Mouse (Mus musculus): Measurements from ENCODE around the gene Rln1. TPM values are rescaled to one million over a fixed set of nuclear protein-coding genes. Genes with fewer than 3 reads are reported as not detected.

Rln1 gene
- polyA plus RNA-seq, 1 experiment = not detected

DNA sequence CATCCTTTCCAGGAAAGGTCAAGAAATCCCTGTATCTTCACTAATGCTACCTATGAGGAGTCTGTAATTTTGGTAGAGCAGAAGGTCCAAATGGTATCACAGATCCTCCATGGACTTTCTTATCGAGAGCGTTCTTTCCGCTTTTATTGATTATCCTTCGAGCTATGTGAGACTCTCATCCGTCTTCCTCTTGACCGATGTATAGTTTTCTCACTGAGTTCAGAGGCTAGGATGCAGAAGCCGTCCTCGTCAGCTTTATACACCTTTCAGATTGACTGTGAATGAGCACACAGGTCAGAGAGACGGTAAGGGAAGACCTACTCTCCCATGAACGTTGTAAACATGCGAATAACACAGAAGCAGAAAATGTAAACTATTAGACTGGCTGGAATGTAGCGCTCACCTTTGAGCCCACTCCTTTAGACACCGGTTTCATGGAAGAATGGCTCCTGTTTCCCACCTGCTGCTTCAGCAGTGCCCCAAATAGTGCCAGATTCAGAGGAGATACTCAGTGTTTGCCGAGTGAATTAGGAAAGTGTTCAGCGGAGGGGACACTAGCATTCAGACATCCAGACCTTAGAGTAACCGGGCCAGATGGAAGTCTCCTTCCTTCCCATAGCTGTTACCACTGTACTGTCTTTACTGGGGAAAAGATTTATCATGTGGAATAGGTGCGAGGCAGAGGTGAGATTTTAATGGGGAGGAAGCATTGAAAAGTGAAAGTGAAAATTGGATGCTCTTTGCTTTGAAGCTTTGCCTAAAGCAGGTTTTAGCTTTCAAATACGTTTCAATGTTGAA is 37.0 kb upstream of the Rln1 start:
- TF ChIP-seq MAX (IDR thresholded peaks at IDR 0.05; ENCODE audit: low read depth) (no peak), TCF12 (IDR thresholded peaks at IDR 0.05; ENCODE audit: insufficient read depth, poor library complexity, severe bottlenecking) (no peak), CEBPB (IDR thresholded peaks at IDR 0.05; ENCODE audit: insufficient read depth, poor library complexity, severe bottlenecking) (no peak), POLR2AphosphoS2 (IDR thresholded peaks at IDR 0.05; ENCODE audit: insufficient read length, low read depth) (no peak), MYOD1 (IDR thresholded peaks at IDR 0.05; ENCODE audit: control insufficient read depth in 1 of 3, insufficient read length in 2 of 3, low read depth in 2 of 3) (no peak), REST (IDR thresholded peaks at IDR 0.05; ENCODE audit: insufficient read depth, insufficient read length) (no peak), POLR2A (IDR thresholded peaks at IDR 0.05; ENCODE audit: insufficient read length, low read depth) (no peak), USF1 (IDR thresholded peaks at IDR 0.05; ENCODE audit: low read depth) (no peak), TCF3 (IDR thresholded peaks at IDR 0.05; ENCODE audit: insufficient read length, low read depth) (no peak), MYOG (IDR thresholded peaks at IDR 0.05; ENCODE audit: control insufficient read depth in 1 of 3, insufficient read depth in 1 of 3, insufficient read length in 2 of 3, low read depth in 2 of 3) (no peak), E2F4 (IDR thresholded peaks at IDR 0.05; ENCODE audit: insufficient read depth) (no peak), SRF (IDR thresholded peaks at IDR 0.05; ENCODE audit: control insufficient read depth, insufficient read length, low read depth) (no peak)
- Histone ChIP-seq H3ac (ENCODE audit: control insufficient read depth, insufficient read length) (no peak overlapping the region), H3K27me3 (ENCODE audit: control insufficient read depth, insufficient read depth, insufficient read length) (no peaks in the 10 kb centered on the region), H3K4me3 (peak overlapping the region; percentile 7), H3K79me2 (ENCODE audit: control insufficient read depth, insufficient read depth) (no peaks in the 10 kb centered on the region), H3K4me2 (ENCODE audit: low read depth) (peak overlapping the region; percentile 92), H3K36me3 (ENCODE audit: control insufficient read depth, insufficient read depth) (no peaks in the 10 kb centered on the region)

DNA sequence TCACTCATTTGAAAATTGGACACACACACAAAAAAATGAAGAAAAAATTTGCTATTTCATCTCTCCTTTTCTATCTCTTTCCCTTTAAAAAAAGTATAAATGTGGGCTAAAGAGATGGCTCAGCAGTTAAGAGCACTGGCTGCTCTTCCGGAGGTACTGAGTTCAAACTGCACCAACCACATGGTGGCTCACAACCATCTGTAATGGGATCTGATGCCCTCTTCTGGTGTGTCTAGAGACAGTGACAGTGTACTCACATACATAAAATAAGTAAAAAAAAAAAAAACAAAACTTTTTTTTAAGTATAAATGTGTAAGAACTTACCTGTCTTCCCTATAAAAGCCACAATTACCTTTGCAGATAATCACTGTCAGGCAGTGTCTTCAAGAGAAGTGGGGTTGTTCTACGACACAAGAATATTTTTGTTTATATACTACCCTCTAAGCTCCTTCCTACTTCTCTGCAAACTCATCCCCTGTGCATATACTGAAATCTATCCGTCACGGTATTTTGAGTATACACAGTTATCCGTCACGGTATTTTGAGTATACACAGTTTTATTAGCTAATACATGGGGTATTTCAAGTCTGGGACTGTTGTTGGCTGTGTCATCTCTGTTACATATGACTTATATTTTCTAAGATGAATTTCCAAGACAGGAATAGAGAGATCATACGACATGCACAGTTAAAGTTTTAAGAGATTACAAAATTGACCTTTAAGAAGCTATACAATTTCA is 36.2 kb upstream of the Rln1 start:
- no peaks in the 10 kb centered on the region for H3K27me3 ChIP-seq (ENCODE audit: control insufficient read depth, insufficient read depth, insufficient read length)
- no peaks in the 10 kb centered on the region for H3K79me2 ChIP-seq (ENCODE audit: control insufficient read depth, insufficient read depth)
- no peak for TF ChIP-seq MYOD1 (IDR thresholded peaks at IDR 0.05; ENCODE audit: control insufficient read depth in 1 of 3, insufficient read length in 2 of 3, low read depth in 2 of 3)
- no peak for TF ChIP-seq SRF (IDR thresholded peaks at IDR 0.05; ENCODE audit: control insufficient read depth, insufficient read length, low read depth)
- no peak for TF ChIP-seq TCF12 (IDR thresholded peaks at IDR 0.05; ENCODE audit: insufficient read depth, poor library complexity, severe bottlenecking)
- TF ChIP-seq E2F4 (IDR thresholded peaks at IDR 0.05; ENCODE audit: insufficient read depth) = no peak
- no peak for TF ChIP-seq REST (IDR thresholded peaks at IDR 0.05; ENCODE audit: insufficient read depth, insufficient read length)
- no peak for TF ChIP-seq CEBPB (IDR thresholded peaks at IDR 0.05; ENCODE audit: insufficient read depth, poor library complexity, severe bottlenecking)
- no peak for TF ChIP-seq MYOG (IDR thresholded peaks at IDR 0.05; ENCODE audit: control insufficient read depth in 1 of 3, insufficient read depth in 1 of 3, insufficient read length in 2 of 3, low read depth in 2 of 3)
- TF ChIP-seq POLR2AphosphoS2 (IDR thresholded peaks at IDR 0.05; ENCODE audit: insufficient read length, low read depth) = no peak
- TF ChIP-seq MAX (IDR thresholded peaks at IDR 0.05; ENCODE audit: low read depth) = no peak
- no peak overlapping the region for H3K4me3 ChIP-seq
- no peak overlapping the region for H3ac ChIP-seq (ENCODE audit: control insufficient read depth, insufficient read length)
- no peak overlapping the region for H3K4me2 ChIP-seq (ENCODE audit: low read depth)
- no peaks in the 10 kb centered on the region for H3K36me3 ChIP-seq (ENCODE audit: control insufficient read depth, insufficient read depth)

DNA sequence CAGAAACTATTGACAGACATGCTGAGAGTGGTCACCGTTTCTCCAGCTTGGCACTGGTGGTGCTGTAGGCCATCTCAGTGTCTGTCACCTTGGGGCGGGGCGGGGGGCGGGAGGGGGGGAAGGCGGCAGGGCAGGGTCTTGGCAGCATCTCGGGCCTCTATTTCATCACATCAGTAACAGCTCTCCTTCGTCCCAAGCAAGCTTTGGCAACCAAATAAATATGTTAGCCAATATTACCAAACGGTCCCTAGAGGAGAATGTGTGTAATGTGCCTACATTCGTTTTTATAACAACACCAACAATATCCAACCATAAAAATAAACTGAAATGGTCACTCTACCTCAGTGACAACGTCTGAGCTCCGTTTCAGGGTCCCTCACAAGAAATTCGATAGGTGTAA is 35.6 kb upstream of the Rln1 start:
- TF ChIP-seq SRF (IDR thresholded peaks at IDR 0.05; ENCODE audit: control insufficient read depth, insufficient read length, low read depth) (no peak), MYOG (IDR thresholded peaks at IDR 0.05; ENCODE audit: control insufficient read depth in 1 of 3, insufficient read depth in 1 of 3, insufficient read length in 2 of 3, low read depth in 2 of 3) (no peak), POLR2A (IDR thresholded peaks at IDR 0.05; ENCODE audit: insufficient read length, low read depth) (no peak), CEBPB (IDR thresholded peaks at IDR 0.05; ENCODE audit: insufficient read depth, poor library complexity, severe bottlenecking) (no peak), REST (IDR thresholded peaks at IDR 0.05; ENCODE audit: insufficient read depth, insufficient read length) (no peak), TCF12 (IDR thresholded peaks at IDR 0.05; ENCODE audit: insufficient read depth, poor library complexity, severe bottlenecking) (no peak), E2F4 (IDR thresholded peaks at IDR 0.05; ENCODE audit: insufficient read depth) (no peak), MYOD1 (IDR thresholded peaks at IDR 0.05; ENCODE audit: control insufficient read depth in 1 of 3, insufficient read length in 2 of 3, low read depth in 2 of 3) (no peak), TCF3 (IDR thresholded peaks at IDR 0.05; ENCODE audit: insufficient read length, low read depth) (no peak), POLR2AphosphoS2 (IDR thresholded peaks at IDR 0.05; ENCODE audit: insufficient read length, low read depth) (no peak), MAX (IDR thresholded peaks at IDR 0.05; ENCODE audit: low read depth) (no peak), USF1 (IDR thresholded peaks at IDR 0.05; ENCODE audit: low read depth) (no peak)
- no peak overlapping the region for H3ac ChIP-seq (ENCODE audit: control insufficient read depth, insufficient read length)

DNA sequence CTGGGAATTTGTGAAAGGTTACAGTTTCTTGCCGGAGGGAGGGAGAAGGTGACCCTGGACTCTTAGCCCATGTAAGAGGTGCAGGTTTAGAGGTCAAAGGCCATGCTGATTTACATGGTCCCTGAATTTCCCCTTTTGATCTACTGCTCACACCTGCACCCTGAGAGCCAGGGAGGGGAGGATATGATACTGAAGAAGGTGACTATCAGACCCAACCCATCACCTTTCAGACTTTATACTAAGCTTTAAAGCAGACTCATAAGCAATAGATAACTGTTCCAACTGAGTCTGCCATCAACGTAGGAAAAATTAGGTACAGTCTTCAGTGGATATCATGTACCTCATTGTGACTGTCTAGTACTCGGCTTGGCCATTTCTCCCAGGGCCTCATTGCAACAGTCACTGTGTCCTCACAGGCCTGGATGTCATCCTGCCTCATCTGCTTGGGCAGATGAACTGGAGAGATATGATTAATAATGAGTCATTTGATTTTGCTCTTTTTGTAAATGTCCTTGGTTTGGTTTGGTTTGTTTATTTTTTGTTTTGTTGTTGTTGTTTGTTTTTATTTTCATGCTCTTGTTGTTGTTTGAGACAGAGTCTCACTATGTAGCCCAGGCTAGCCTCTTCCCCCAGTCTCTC is 34.3 kb upstream of the Rln1 start:
- Histone ChIP-seq H3K27me3 (ENCODE audit: control insufficient read depth, insufficient read depth, insufficient read length) (no peaks in the 10 kb centered on the region), H3K4me3 (no peak overlapping the region), H3ac (ENCODE audit: control insufficient read depth, insufficient read length) (no peak overlapping the region), H3K4me2 (ENCODE audit: low read depth) (no peak overlapping the region), H3K36me3 (ENCODE audit: control insufficient read depth, insufficient read depth) (no peaks in the 10 kb centered on the region), H3K79me2 (ENCODE audit: control insufficient read depth, insufficient read depth) (no peaks in the 10 kb centered on the region)
- no peak for TF ChIP-seq CEBPB (IDR thresholded peaks at IDR 0.05; ENCODE audit: insufficient read depth, poor library complexity, severe bottlenecking)
- no peak for TF ChIP-seq TCF12 (IDR thresholded peaks at IDR 0.05; ENCODE audit: insufficient read depth, poor library complexity, severe bottlenecking)
- no peak for TF ChIP-seq TCF3 (IDR thresholded peaks at IDR 0.05; ENCODE audit: insufficient read length, low read depth)
- TF ChIP-seq REST (IDR thresholded peaks at IDR 0.05; ENCODE audit: insufficient read depth, insufficient read length) = no peak
- no peak for TF ChIP-seq MAX (IDR thresholded peaks at IDR 0.05; ENCODE audit: low read depth)
- no peak for TF ChIP-seq MYOD1 (IDR thresholded peaks at IDR 0.05; ENCODE audit: control insufficient read depth in 1 of 3, insufficient read length in 2 of 3, low read depth in 2 of 3)
- TF ChIP-seq SRF (IDR thresholded peaks at IDR 0.05; ENCODE audit: control insufficient read depth, insufficient read length, low read depth) = no peak
- TF ChIP-seq USF1 (IDR thresholded peaks at IDR 0.05; ENCODE audit: low read depth) = no peak
- no peak for TF ChIP-seq POLR2A (IDR thresholded peaks at IDR 0.05; ENCODE audit: insufficient read length, low read depth)
- TF ChIP-seq E2F4 (IDR thresholded peaks at IDR 0.05; ENCODE audit: insufficient read depth) = no peak
- no peak for TF ChIP-seq MYOG (IDR thresholded peaks at IDR 0.05; ENCODE audit: control insufficient read depth in 1 of 3, insufficient read depth in 1 of 3, insufficient read length in 2 of 3, low read depth in 2 of 3)
- TF ChIP-seq POLR2AphosphoS2 (IDR thresholded peaks at IDR 0.05; ENCODE audit: insufficient read length, low read depth) = no peak

More for the DNA sequence above, 35.6 kb upstream of the Rln1 start:
- H3K79me2 ChIP-seq (ENCODE audit: control insufficient read depth, insufficient read depth) = no peaks in the 10 kb centered on the region
- H3K4me2 ChIP-seq (ENCODE audit: low read depth) = no peak overlapping the region
- H3K27me3 ChIP-seq (ENCODE audit: control insufficient read depth, insufficient read depth, insufficient read length) = no peaks in the 10 kb centered on the region
- no peaks in the 10 kb centered on the region for H3K36me3 ChIP-seq (ENCODE audit: control insufficient read depth, insufficient read depth)
- H3K4me3 ChIP-seq = no peak overlapping the region
